ENCODE assay signal across 18 mouse cellular contexts in genomic region chr11:37533624-37534023, GRCm38 (mm10).
"Had no signal": no experiment of that assay in that cellular context is flagged by ENCODE, and none has a peak within 500 bp of the region (broad histone marks: within the 10 kb centered on the region; RNA-seq: fewer than 3 reads in every experiment).

No protein-coding gene starts in this region.

- H3K27me3 ChIP-seq: liver, embryonic 13.5 days; lung, embryonic 15.5 days; megakaryocyte, embryonic 14.5 days; midbrain, embryonic 13.5 days; neural tube, embryonic 13.5 days had no signal

- H3K4me1 ChIP-seq: liver, embryonic 13.5 days; megakaryocyte, embryonic 14.5 days; neural tube, embryonic 13.5 days had no signal

- H3K4me2 ChIP-seq: liver, embryonic 13.5 days; lung, embryonic 15.5 days; midbrain, embryonic 13.5 days; neural tube, embryonic 13.5 days had no signal

- ATAC-seq: midbrain, embryonic 13.5 days; midbrain, embryonic 16.5 days had no signal

- DNase-seq: kidney, postnatal 14 days; kidney, postnatal 4 days; layer of hippocampus, postnatal 36 days; liver, embryonic 13.5 days; lung, postnatal 10 days; lung, postnatal 36 days; retina, postnatal 1 day; thymus, adult 18-20 months; thymus, postnatal 36 days had no signal

- H3K27ac ChIP-seq: layer of hippocampus, adult 2 months; left cerebral cortex, adult 2 months; liver, embryonic 13.5 days; lung, embryonic 15.5 days; midbrain, embryonic 10.5 days; midbrain, embryonic 13.5 days; neural tube, embryonic 13.5 days had no signal

- H3K36me3 ChIP-seq: liver, embryonic 13.5 days; lung, embryonic 15.5 days; midbrain, embryonic 10.5 days; midbrain, embryonic 13.5 days; neural tube, embryonic 13.5 days had no signal

- H3K4me3 ChIP-seq: layer of hippocampus, adult 2 months; left cerebral cortex, adult 2 months; liver, embryonic 13.5 days; lung, embryonic 15.5 days; megakaryocyte, embryonic 14.5 days; midbrain, embryonic 10.5 days; midbrain, embryonic 13.5 days; myocyte; neural tube, embryonic 13.5 days had no signal

- H3K9ac ChIP-seq: liver, embryonic 13.5 days; lung, embryonic 15.5 days; midbrain, embryonic 13.5 days; neural tube, embryonic 13.5 days had no signal

- H3K9me3 ChIP-seq: liver, embryonic 13.5 days; lung, embryonic 15.5 days; megakaryocyte, embryonic 14.5 days; midbrain, embryonic 10.5 days; midbrain, embryonic 13.5 days; neural tube, embryonic 13.5 days had no signal
